In the genomic region with DNA sequence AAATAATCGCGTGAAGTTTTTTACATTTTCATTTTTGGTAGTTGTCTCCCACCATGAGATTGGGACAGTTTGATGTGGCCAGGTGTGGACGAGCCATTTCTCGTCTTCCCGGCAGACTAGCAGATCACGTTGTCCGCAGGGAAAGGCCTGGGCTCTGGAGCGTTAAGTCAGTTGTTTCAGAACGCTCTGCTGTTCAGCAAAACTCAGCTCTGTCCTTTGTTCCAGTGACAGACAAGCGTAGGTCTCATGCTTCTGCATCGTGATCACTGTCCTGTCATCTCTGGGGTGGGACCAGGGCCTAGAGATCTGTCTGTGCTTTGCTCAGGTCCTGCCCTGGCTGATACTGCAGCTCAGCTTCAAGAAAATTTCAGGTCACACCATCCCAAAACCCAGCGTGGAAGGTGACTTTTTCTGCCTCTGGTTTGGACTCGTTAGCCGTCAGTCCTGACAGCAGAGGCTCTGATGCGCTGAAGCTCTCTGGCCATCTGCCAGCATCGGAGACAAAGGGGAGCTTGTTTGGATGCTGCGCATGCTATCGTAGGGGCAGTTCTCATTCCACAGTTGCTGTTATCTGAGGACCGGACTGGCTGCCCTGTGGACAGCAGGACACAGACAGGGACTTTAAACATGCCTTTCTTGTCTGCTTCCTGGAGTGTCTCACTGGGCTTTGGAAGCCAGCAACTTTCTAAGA, we compare ENCODE assay signal across 9 mouse cellular contexts. TPM values are rescaled to one million over a fixed set of nuclear protein-coding genes. Genes with fewer than 3 reads are reported as not detected.
A peak's percentile ranks its signal among the peaks of the same experiment; 100 is the strongest.
DNase-seq lines count a peak whose midpoint lies in the region; ATAC-seq lines count a peak whose summit lies in the region.
"Had no signal": no experiment of that assay in that cellular context is flagged by ENCODE, and none has a peak within 500 bp of the region (broad histone marks: within the 10 kb centered on the region; RNA-seq: fewer than 3 reads in every experiment).

No protein-coding gene starts in this region.

- peak overlapping the region; percentile 25; the same call in 1 of the 2 replicates for H3K4me2 ChIP-seq in hindbrain, embryonic 15.5 days
- H3K4me2 ChIP-seq in liver, embryonic 11.5 days: no peak overlapping the region

- DNase-seq in brain, adult 2 months (ENCODE audit: low read depth, low spot score): peak; percentile 93
- DNase-seq in cerebellum, adult 8-10 months: peak; percentile 16
- peak; percentile 26 to 28 for DNase-seq in frontal cortex, postnatal 14 days (ENCODE audit: low spot score in 2 of 2)
- DNase-seq in lung, postnatal 14 days: peak; percentile 72
- peak; percentile 21 for DNase-seq in right cerebral cortex, postnatal 25 days
- DNase-seq in spleen, postnatal 36 days (ENCODE audit: low spot score in 2 of 2): no peak
- no peak for DNase-seq in liver, embryonic 11.5 days (ENCODE audit: low spot score)

- H3K27ac ChIP-seq in hindbrain, embryonic 15.5 days (replicated peaks): peak overlapping the region; percentile 61
- no peak overlapping the region for H3K27ac ChIP-seq in liver, embryonic 11.5 days (ENCODE audit: low read depth, low read length)
- H3K27ac ChIP-seq: kidney, postnatal 0 days had no signal

- no peak overlapping the region for H3K4me3 ChIP-seq in hindbrain, embryonic 15.5 days
- no peak overlapping the region for H3K4me3 ChIP-seq in liver, embryonic 11.5 days (ENCODE audit: low read depth, low read length)

- 34% methylated on average over 19 of the region's 19 CpGs for WGBS in hindbrain, embryonic 15.5 days
- 84% methylated on average over 19 of the region's 19 CpGs for WGBS in liver, embryonic 11.5 days

- H3K4me1 ChIP-seq in hindbrain, embryonic 15.5 days (replicated peaks): peaks cover 14% of the 10 kb centered on the region
- no peaks in the 10 kb centered on the region; the same call in 1 of the 2 replicates for H3K4me1 ChIP-seq in liver, embryonic 11.5 days (replicated peaks; ENCODE audit: control insufficient read depth, insufficient read depth, low read length)

- H3K27me3 ChIP-seq in hindbrain, embryonic 15.5 days: no peaks in the 10 kb centered on the region
- no peaks in the 10 kb centered on the region for H3K27me3 ChIP-seq in liver, embryonic 11.5 days (replicated peaks; ENCODE audit: control insufficient read depth, insufficient read depth, low read length)

- no peak overlapping the region for H3K9ac ChIP-seq in hindbrain, embryonic 15.5 days
- no peak overlapping the region for H3K9ac ChIP-seq in liver, embryonic 11.5 days (ENCODE audit: low read depth, low read length)

- peaks cover 4% of the 10 kb centered on the region; the same call in 1 of the 2 replicates for H3K36me3 ChIP-seq in hindbrain, embryonic 15.5 days
- no peaks in the 10 kb centered on the region for H3K36me3 ChIP-seq in liver, embryonic 11.5 days (ENCODE audit: control insufficient read depth, insufficient read depth, low read length)

- ATAC-seq in hindbrain, embryonic 15.5 days (ENCODE audit: low FRiP score, low read depth): peak; percentile 73
- no peak for ATAC-seq in liver, embryonic 11.5 days (replicated peaks; ENCODE audit: low FRiP score)

- H3K9me3 ChIP-seq in hindbrain, embryonic 15.5 days: 0 out of 2 replicates have a peak, but pooled peaks cover 6% of the 10 kb centered on the region
- H3K9me3 ChIP-seq in liver, embryonic 11.5 days (ENCODE audit: control insufficient read depth, low read length): no peaks in the 10 kb centered on the region

RNA-seq across cellular contexts. Expression of gene Synm, which starts 45.6 kb away (rescaled TPM):
- 7.1 and 9.2 TPM in 2 replicates for polyA plus RNA-seq in hindbrain, embryonic 15.5 days (2015; fragmentation: Nextera tagmentation; extraction: Ambion mirVana)
- polyA plus RNA-seq in liver, embryonic 11.5 days (2014; fragmentation: Nextera tagmentation; extraction: Ambion mirVana): 0.14 and 0.23 TPM in 2 replicates

Comparison
In these comparisons a context has a peak if more than half of its experiments do, and no peak if none do; other contexts are left out.
1. DNase-seq: peak in brain, adult 2 months (single experiment), cerebellum, adult 8-10 months (single experiment), frontal cortex, postnatal 14 days (2 of 2), lung, postnatal 14 days (single experiment) and right cerebral cortex, postnatal 25 days (single experiment); none in spleen, postnatal 36 days (0 of 2) and liver, embryonic 11.5 days (single experiment).